Mouse (Mus musculus): ENCODE measurements around the gene Ntn1. TPM values are rescaled to one million over a fixed set of nuclear protein-coding genes. Genes with fewer than 3 reads are reported as not detected.

The Ntn1 gene
- polyA plus RNA-seq, 1 experiment from 2014 or later, result 4.6 TPM

- Histone ChIP-seq H3K36me3 (ENCODE audit: control insufficient read depth, insufficient read depth, low read length) (no peaks in the 10 kb centered on the region), H3K4me2 (ENCODE audit: low read depth, low read length) (0 out of 2 replicates have a peak overlapping the region, but pooled peaks have one; percentile 12), H3K4me3 (ENCODE audit: low read depth, low read length) (no peak overlapping the region), H3K9me3 (ENCODE audit: control insufficient read depth, low read length) (no peaks in the 10 kb centered on the region), H3K27ac (replicated peaks; ENCODE audit: low read depth, low read length) (peak overlapping the region; percentile 55; the same call in 1 of the 2 replicates), H3K9ac (ENCODE audit: low read depth, low read length) (no peak overlapping the region), H3K4me1 (ENCODE audit: control insufficient read depth, insufficient read depth, low read length) (peaks cover 17% of the 10 kb centered on the region), H3K27me3 (replicated peaks; ENCODE audit: control insufficient read depth, insufficient read depth, low read length) (no peaks in the 10 kb centered on the region)
- ATAC-seq (ENCODE audit: low read depth), result peak; percentile 75
- WGBS, result 57% methylated on average over 13 of the region's 13 CpGs
- peak; percentile 78 for DNase-seq (ENCODE audit: low spot score)
Measured at GRCm38 (mm10) chr11:68341111-68342002, 59.3 kb downstream of the Ntn1 start.

- H3K9ac ChIP-seq (ENCODE audit: low read depth, low read length), result no peak overlapping the region
- DNase-seq (ENCODE audit: low spot score), result no peak
- H3K4me2 ChIP-seq (ENCODE audit: low read depth, low read length), result no peak overlapping the region
- peaks cover 17% of the 10 kb centered on the region for H3K4me1 ChIP-seq (ENCODE audit: control insufficient read depth, insufficient read depth, low read length)
- no peak for ATAC-seq (ENCODE audit: low read depth)
- no peaks in the 10 kb centered on the region for H3K27me3 ChIP-seq (replicated peaks; ENCODE audit: control insufficient read depth, insufficient read depth, low read length)
- H3K9me3 ChIP-seq (ENCODE audit: control insufficient read depth, low read length), result no peaks in the 10 kb centered on the region
- H3K4me3 ChIP-seq (ENCODE audit: low read depth, low read length), result no peak overlapping the region
- H3K27ac ChIP-seq (replicated peaks; ENCODE audit: low read depth, low read length), result no peak overlapping the region
- no peaks in the 10 kb centered on the region for H3K36me3 ChIP-seq (ENCODE audit: control insufficient read depth, insufficient read depth, low read length)
- WGBS, result 85% methylated on average over 3 of the region's 3 CpGs
Measured at GRCm38 (mm10) chr11:68340366-68340765, 60.3 kb downstream of the Ntn1 start.

GRCm38 (mm10) chr11:68339856-68340255, 60.8 kb downstream of the Ntn1 start:
- DNase-seq (ENCODE audit: low spot score) (no peak), ATAC-seq (ENCODE audit: low read depth) (no peak)
- Histone ChIP-seq H3K27me3 (replicated peaks; ENCODE audit: control insufficient read depth, insufficient read depth, low read length) (no peaks in the 10 kb centered on the region), H3K27ac (replicated peaks; ENCODE audit: low read depth, low read length) (no peak overlapping the region), H3K36me3 (ENCODE audit: control insufficient read depth, insufficient read depth, low read length) (no peaks in the 10 kb centered on the region), H3K9ac (ENCODE audit: low read depth, low read length) (no peak overlapping the region), H3K4me3 (ENCODE audit: low read depth, low read length) (no peak overlapping the region), H3K4me2 (ENCODE audit: low read depth, low read length) (no peak overlapping the region), H3K4me1 (ENCODE audit: control insufficient read depth, insufficient read depth, low read length) (peaks cover 17% of the 10 kb centered on the region), H3K9me3 (ENCODE audit: control insufficient read depth, low read length) (no peaks in the 10 kb centered on the region)
- 96% methylated on average over 13 of the region's 13 CpGs for WGBS

GRCm38 (mm10) chr11:68339331-68339730, 61.3 kb downstream of the Ntn1 start:
- Histone ChIP-seq H3K4me1 (ENCODE audit: control insufficient read depth, insufficient read depth, low read length) (peaks cover 17% of the 10 kb centered on the region), H3K36me3 (ENCODE audit: control insufficient read depth, insufficient read depth, low read length) (no peaks in the 10 kb centered on the region), H3K9ac (ENCODE audit: low read depth, low read length) (no peak overlapping the region), H3K4me2 (ENCODE audit: low read depth, low read length) (no peak overlapping the region), H3K9me3 (ENCODE audit: control insufficient read depth, low read length) (no peaks in the 10 kb centered on the region), H3K27me3 (replicated peaks; ENCODE audit: control insufficient read depth, insufficient read depth, low read length) (no peaks in the 10 kb centered on the region), H3K27ac (replicated peaks; ENCODE audit: low read depth, low read length) (no peak overlapping the region), H3K4me3 (ENCODE audit: low read depth, low read length) (no peak overlapping the region)
- ATAC-seq (ENCODE audit: low read depth), result no peak
- no peak for DNase-seq (ENCODE audit: low spot score)
- 90% methylated on average over 7 of the region's 7 CpGs for WGBS

GRCm38 (mm10) chr11:68331676-68332265, 68.9 kb downstream of the Ntn1 start:
- WGBS, result 71% methylated on average over 13 of the region's 13 CpGs
- Histone ChIP-seq H3K4me3 (ENCODE audit: low read depth, low read length) (no peak overlapping the region), H3K4me2 (ENCODE audit: low read depth, low read length) (no peak overlapping the region), H3K9me3 (ENCODE audit: control insufficient read depth, low read length) (0 out of 2 replicates have a peak, but pooled peaks cover 4% of the 10 kb centered on the region), H3K9ac (ENCODE audit: low read depth, low read length) (no peak overlapping the region), H3K36me3 (ENCODE audit: control insufficient read depth, insufficient read depth, low read length) (no peaks in the 10 kb centered on the region), H3K27ac (replicated peaks; ENCODE audit: low read depth, low read length) (no peak overlapping the region), H3K27me3 (replicated peaks; ENCODE audit: control insufficient read depth, insufficient read depth, low read length) (no peaks in the 10 kb centered on the region), H3K4me1 (ENCODE audit: control insufficient read depth, insufficient read depth, low read length) (no peaks in the 10 kb centered on the region)
- ATAC-seq (ENCODE audit: low read depth) (no peak), DNase-seq (ENCODE audit: low spot score) (no peak)

- WGBS, result 76% methylated on average over 6 of the region's 6 CpGs
- H3K4me3 ChIP-seq (ENCODE audit: low read depth, low read length), result no peak overlapping the region
- no peaks in the 10 kb centered on the region for H3K4me1 ChIP-seq (ENCODE audit: control insufficient read depth, insufficient read depth, low read length)
- no peak overlapping the region for H3K4me2 ChIP-seq (ENCODE audit: low read depth, low read length)
- no peaks in the 10 kb centered on the region for H3K36me3 ChIP-seq (ENCODE audit: control insufficient read depth, insufficient read depth, low read length)
- 0 out of 2 replicates have a peak, but pooled peaks cover 6% of the 10 kb centered on the region for H3K9me3 ChIP-seq (ENCODE audit: control insufficient read depth, low read length)
- no peak for ATAC-seq (ENCODE audit: low read depth)
- H3K9ac ChIP-seq (ENCODE audit: low read depth, low read length), result no peak overlapping the region
- no peak for DNase-seq (ENCODE audit: low spot score)
- H3K27ac ChIP-seq (replicated peaks; ENCODE audit: low read depth, low read length), result no peak overlapping the region
- H3K27me3 ChIP-seq (replicated peaks; ENCODE audit: control insufficient read depth, insufficient read depth, low read length), result no peaks in the 10 kb centered on the region
Measured at GRCm38 (mm10) chr11:68331117-68331437, 69.5 kb downstream of the Ntn1 start.

- Histone ChIP-seq H3K27ac (replicated peaks; ENCODE audit: low read depth, low read length) (no peak overlapping the region), H3K9me3 (ENCODE audit: control insufficient read depth, low read length) (0 out of 2 replicates have a peak, but pooled peaks cover 6% of the 10 kb centered on the region), H3K9ac (ENCODE audit: low read depth, low read length) (no peak overlapping the region), H3K4me2 (ENCODE audit: low read depth, low read length) (no peak overlapping the region), H3K27me3 (replicated peaks; ENCODE audit: control insufficient read depth, insufficient read depth, low read length) (no peaks in the 10 kb centered on the region), H3K4me3 (ENCODE audit: low read depth, low read length) (no peak overlapping the region), H3K36me3 (ENCODE audit: control insufficient read depth, insufficient read depth, low read length) (no peaks in the 10 kb centered on the region), H3K4me1 (ENCODE audit: control insufficient read depth, insufficient read depth, low read length) (no peaks in the 10 kb centered on the region)
- ATAC-seq (ENCODE audit: low read depth), result no peak
- WGBS, result 62% methylated on average over 10 of the region's 10 CpGs
- DNase-seq (ENCODE audit: low spot score), result no peak
Measured at GRCm38 (mm10) chr11:68330398-68331116, 70.1 kb downstream of the Ntn1 start.

- ATAC-seq (ENCODE audit: low read depth), result no peak
- H3K9me3 ChIP-seq (ENCODE audit: control insufficient read depth, low read length), result 0 out of 2 replicates have a peak, but pooled peaks cover 6% of the 10 kb centered on the region
- DNase-seq (ENCODE audit: low spot score), result no peak
- H3K9ac ChIP-seq (ENCODE audit: low read depth, low read length), result no peak overlapping the region
- WGBS, result 89% methylated on average over 2 of the region's 2 CpGs
- no peaks in the 10 kb centered on the region for H3K27me3 ChIP-seq (replicated peaks; ENCODE audit: control insufficient read depth, insufficient read depth, low read length)
- no peaks in the 10 kb centered on the region for H3K36me3 ChIP-seq (ENCODE audit: control insufficient read depth, insufficient read depth, low read length)
- no peak overlapping the region for H3K4me3 ChIP-seq (ENCODE audit: low read depth, low read length)
- H3K27ac ChIP-seq (replicated peaks; ENCODE audit: low read depth, low read length), result no peak overlapping the region
- no peaks in the 10 kb centered on the region for H3K4me1 ChIP-seq (ENCODE audit: control insufficient read depth, insufficient read depth, low read length)
- H3K4me2 ChIP-seq (ENCODE audit: low read depth, low read length), result no peak overlapping the region
Measured at GRCm38 (mm10) chr11:68324863-68325262, 75.8 kb downstream of the Ntn1 start.
